Comparison of ENCODE assay signal across 19 mouse cellular contexts in genomic region chr10:16742246-16742645, GRCm38 (mm10).
"Had no signal": no experiment of that assay in that cellular context is flagged by ENCODE, and none has a peak within 500 bp of the region (broad histone marks: within the 10 kb centered on the region; RNA-seq: fewer than 3 reads in every experiment).

No protein-coding gene starts in this region.

- ATAC-seq: forebrain, embryonic 13.5 days; forebrain, embryonic 14.5 days; forebrain, embryonic 15.5 days; forebrain, embryonic 16.5 days; forebrain, postnatal 0 days had no signal

- DNase-seq: cerebellum, adult 9-10 months; cerebellum, adult 9-11 months; cerebellum, postnatal 10 days; cerebellum, postnatal 14 days; cerebellum, postnatal 25 days; cerebellum, postnatal 36 days; embryo, embryonic 11 days; forebrain, postnatal 0 days; gastrocnemius, adult 2 months; gastrocnemius, postnatal 10 days; gastrocnemius, postnatal 14 days; gastrocnemius, postnatal 25 days; gastrocnemius, postnatal 36 days; heart, adult 11 months; heart, adult 2 months had no signal
